Mouse (Mus musculus) liver, adult 2 months (tissue): Measurements from ENCODE around the gene Selenom. TPM values are rescaled to one million over a fixed set of nuclear protein-coding genes. Genes with fewer than 3 reads are reported as not detected.

Experiments used
- DNase-seq: peaks from one replicate; pipeline ENCODE4 v3.0.0-alpha.2; 2011; ENCODE audit warnings: low read depth, low spot score; ENCODE audit errors: extremely low read depth
- H3K27ac ChIP-seq: fragments of 200-500 bp; replicated peaks from 2 replicates; pipeline ENCODE4 v1.5.1; 2012; ENCODE audit warnings: low read depth, mild to moderate bottlenecking, control low read depth, inconsistent platforms, low read length; ENCODE audit not compliant: insufficient read depth
- H3K27me3 ChIP-seq: fragments of 200-500 bp; 2 replicates; pipeline ENCODE4 v1.6.1; 2012; ENCODE audit warnings: mild to moderate bottlenecking, moderate library complexity, low read length, inconsistent platforms; ENCODE audit not compliant: control insufficient read depth, insufficient read depth
- H3K36me3 ChIP-seq: fragments of 200-500 bp; 2 replicates; pipeline ENCODE4 v1.6.1; 2012; ENCODE audit warnings: low read length, inconsistent platforms; ENCODE audit not compliant: control insufficient read depth, insufficient read depth
- H3K4me1 ChIP-seq: fragments of 200-500 bp; 2 replicates; pipeline ENCODE4 v1.6.1; 2011; ENCODE audit warnings: low read length; ENCODE audit not compliant: control insufficient read depth, insufficient read depth
- H3K4me3 ChIP-seq: fragments of 200-500 bp; 2 replicates; pipeline ENCODE4 v1.5.1; 2011; ENCODE audit warnings: low read depth, mild to moderate bottlenecking, control low read depth, low read length, moderate library complexity; ENCODE audit not compliant: insufficient read depth
- H3K79me2 ChIP-seq: fragments of 200-500 bp; 2 replicates; pipeline ENCODE4 v1.6.1; 2012; ENCODE audit warnings: inconsistent platforms, mild to moderate bottlenecking, low read length, moderate library complexity; ENCODE audit not compliant: control insufficient read depth, insufficient read depth
- H3K9ac ChIP-seq: fragments of 200-500 bp; 2 replicates; pipeline ENCODE4 v1.6.1; 2012; ENCODE audit warnings: low read depth, mild to moderate bottlenecking, control low read depth, inconsistent platforms, low read length
- CTCF ChIP-seq: fragments of 200-500 bp; IDR thresholded peaks from 2 replicates; pipeline ENCODE4 v1.5.1; 2011; ENCODE audit warnings: low read depth, low read length, control low read depth
- POLR2A ChIP-seq: fragments of 200-500 bp; IDR thresholded peaks from 2 replicates; pipeline ENCODE4 v1.6.1; 2011; ENCODE audit warnings: low read length, control low read depth; ENCODE audit not compliant: insufficient read depth; ENCODE audit errors: extremely low read depth
- WGBS: fragments of 180-500 bp; shearing (Covaris S2); methylation state at CpG from one replicate; pipeline ENCODE4 v1.1.7; 2018; 5-methylcytosine and 5-hydroxymethylcytosine counted together
- polyA plus RNA-seq: library from polyadenylated mRNA; depleted of rRNA; stranded (reverse); fragments of >200 nt; gene quantifications from 2 replicates; pipeline ENCODE4 v1.2.3, GENCODE M21; 2012; rRNA removed
- total RNA-seq: library from RNA; depleted of rRNA; stranded (reverse); fragments of >200 nt; gene quantifications from 2 replicates; pipeline ENCODE4 v1.2.3, GENCODE M21; 2014; rRNA removed

The Selenom gene
- 2.4 and 2.6 TPM in 2 replicates for total RNA-seq
- 6.3 and 6.7 TPM in 2 replicates for polyA plus RNA-seq

DNA sequence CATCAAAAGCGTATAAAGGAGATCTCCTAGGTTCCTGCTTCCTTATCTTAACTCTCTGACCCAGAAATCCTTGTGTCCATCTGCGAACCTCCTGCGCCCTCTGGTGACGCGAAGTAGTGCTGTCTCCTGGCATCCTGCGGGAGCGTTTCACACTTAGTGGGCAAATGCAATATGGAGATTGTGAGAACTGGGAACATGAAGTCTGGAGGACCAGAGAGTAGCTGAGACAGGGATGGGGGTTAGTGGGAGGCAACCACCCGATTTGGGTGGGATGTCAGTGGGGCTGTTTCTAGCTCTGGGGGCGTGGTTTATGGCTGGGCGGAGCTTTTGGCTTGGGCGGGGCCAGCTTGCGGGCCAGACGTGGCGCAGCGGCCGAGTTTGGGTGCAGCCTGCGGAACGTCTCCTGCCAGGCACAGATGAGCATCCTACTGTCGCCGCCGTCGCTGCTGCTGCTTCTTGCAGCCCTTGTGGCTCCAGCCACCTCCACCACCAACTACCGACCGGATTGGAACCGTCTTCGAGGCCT lies at the start of gene Selenom:
Gene Selenom (plus strand): TSS at position 156 of the 526 bp plus-strand sequence.
- no peak within 1 kb of the TSS for H3K27ac ChIP-seq
- DNase-seq: peak; percentile 67

DNA sequence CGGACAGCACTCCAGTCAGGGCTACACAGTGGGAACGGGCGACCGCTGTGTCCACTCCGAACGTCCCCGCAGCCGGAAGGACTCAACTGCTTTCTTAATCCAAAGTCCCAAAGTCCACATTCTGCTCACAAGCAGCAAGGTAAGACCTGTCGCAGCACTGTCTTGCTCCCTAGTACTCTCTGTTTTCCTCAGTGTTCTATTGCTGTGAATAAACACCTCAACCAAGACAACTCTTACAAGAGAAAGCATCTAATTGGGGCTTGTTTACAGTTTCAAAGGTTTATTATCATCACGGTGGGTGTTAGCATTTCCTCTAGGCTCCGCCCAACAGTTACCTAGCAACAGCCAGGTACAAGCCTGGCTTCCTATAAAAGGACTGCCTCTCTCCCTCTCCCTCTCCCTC lies 43.0 kb upstream of the Selenom start:
- DNase-seq: no peak
- no peaks in the 10 kb centered on the region for H3K27me3 ChIP-seq
- no peak overlapping the region for H3K27ac ChIP-seq
- no peak for TF ChIP-seq CTCF
- TF ChIP-seq POLR2A: no peak
- 14% methylated on average over 11 of the region's 11 CpGs for WGBS
- no peaks in the 10 kb centered on the region for H3K79me2 ChIP-seq
- H3K4me3 ChIP-seq: no peak overlapping the region
- H3K9ac ChIP-seq: no peak overlapping the region
- H3K36me3 ChIP-seq: no peaks in the 10 kb centered on the region
- no peaks in the 10 kb centered on the region for H3K4me1 ChIP-seq

More for the DNA sequence above, at the start of gene Selenom:
- Histone ChIP-seq H3K4me3 (peak within 1 kb of the TSS; percentile 74), H3K27me3 (peaks cover 7% of the 10 kb centered on the region; the same call in 1 of the 2 replicates), H3K36me3 (no peaks in the 10 kb centered on the region), H3K4me1 (peaks cover 3% of the 10 kb centered on the region; the same call in 1 of the 2 replicates), H3K9ac (peak within 1 kb of the TSS; percentile 72), H3K79me2 (no peaks in the 10 kb centered on the region)
- TF ChIP-seq CTCF: peak; percentile 98
- 0 out of 2 replicates have a peak, but pooled peaks have one; percentile 49 for TF ChIP-seq POLR2A
- WGBS: under 1% methylated on average over 26 of the region's 26 CpGs

DNA sequence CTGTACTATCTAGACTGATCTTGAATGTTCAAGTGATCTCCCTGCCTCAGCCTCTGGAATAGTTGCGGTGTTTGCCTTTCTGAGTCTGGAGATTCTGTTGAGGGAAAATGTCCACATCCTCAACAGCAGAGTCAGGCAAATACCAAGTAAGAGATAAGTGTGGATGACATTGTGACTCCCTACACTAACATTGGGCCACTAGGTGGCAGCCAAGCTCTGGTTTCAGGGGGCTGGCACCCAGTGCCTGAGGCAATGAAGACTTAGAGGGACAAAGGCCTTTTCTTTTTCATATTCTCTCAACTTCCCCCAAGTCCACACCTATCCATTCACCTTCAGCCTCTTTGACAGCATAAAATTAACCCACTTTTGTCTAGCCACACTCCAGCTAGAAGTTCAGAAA lies 42.0 kb upstream of the Selenom start:
- Histone ChIP-seq H3K9ac (no peak overlapping the region), H3K4me1 (no peaks in the 10 kb centered on the region), H3K27ac (no peak overlapping the region), H3K4me3 (no peak overlapping the region), H3K36me3 (no peaks in the 10 kb centered on the region), H3K27me3 (no peaks in the 10 kb centered on the region), H3K79me2 (no peaks in the 10 kb centered on the region)
- TF ChIP-seq POLR2A: no peak
- peak; percentile 93 for TF ChIP-seq CTCF
- WGBS: 27% methylated on average over 1 of the region's 1 CpGs
- peak; percentile 56 for DNase-seq

DNA sequence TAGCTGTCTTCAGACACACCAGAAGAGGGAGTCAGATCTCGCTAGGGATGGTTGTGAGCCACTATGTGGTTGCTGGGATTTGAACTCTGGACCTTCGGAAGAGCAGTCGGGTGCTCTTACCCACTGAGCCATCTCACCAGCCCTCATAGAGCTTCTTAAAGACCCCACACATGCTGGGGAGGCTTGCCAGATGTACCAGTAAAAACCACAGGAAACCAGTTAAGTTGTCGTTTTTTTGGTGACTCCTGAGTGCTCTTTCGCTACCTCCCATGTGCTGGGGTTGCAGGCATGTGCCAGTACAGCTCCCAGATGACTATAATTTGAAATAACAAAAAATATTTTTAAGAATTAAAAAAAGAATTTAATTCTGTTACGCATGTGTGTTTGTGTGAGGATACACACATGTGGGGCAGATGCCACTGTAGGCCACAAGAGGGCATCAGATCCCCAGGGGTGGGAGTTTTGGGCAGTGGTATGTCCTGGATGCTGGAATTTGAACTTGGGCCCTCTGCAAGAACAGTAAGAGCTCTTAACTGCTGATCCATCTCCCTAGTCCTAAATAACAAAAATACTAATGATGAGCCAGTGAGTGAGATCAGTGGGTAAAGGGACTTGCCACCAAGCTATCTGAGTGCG lies 39.9 kb upstream of the Selenom start:
- DNase-seq: no peak
- Histone ChIP-seq H3K27me3 (no peaks in the 10 kb centered on the region), H3K9ac (no peak overlapping the region), H3K36me3 (no peaks in the 10 kb centered on the region), H3K79me2 (no peaks in the 10 kb centered on the region), H3K27ac (no peak overlapping the region), H3K4me3 (no peak overlapping the region), H3K4me1 (no peaks in the 10 kb centered on the region)
- TF ChIP-seq POLR2A: no peak
- peak; percentile 84 for TF ChIP-seq CTCF
- 90% methylated on average over 7 of the region's 7 CpGs for WGBS

DNA sequence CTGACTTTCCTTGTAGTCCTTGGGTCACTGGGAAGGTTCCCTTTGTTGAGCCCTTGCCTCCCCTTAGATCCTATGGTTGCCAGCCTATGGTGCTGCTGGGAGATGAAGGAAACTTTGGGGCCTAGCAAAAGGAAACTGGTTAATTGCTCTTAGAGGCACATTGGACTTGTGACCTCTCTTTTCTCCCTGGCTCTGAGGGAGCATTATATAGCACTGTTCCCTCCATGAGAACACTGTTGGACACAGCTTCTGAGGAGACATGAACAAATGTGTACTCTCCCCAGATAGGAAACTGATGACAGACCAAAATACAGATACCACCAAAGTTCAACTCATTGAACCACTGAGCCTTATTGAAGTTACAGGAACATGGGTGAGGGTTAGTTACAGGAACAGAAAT lies 39.0 kb upstream of the Selenom start:
- Histone ChIP-seq H3K36me3 (no peaks in the 10 kb centered on the region), H3K79me2 (no peaks in the 10 kb centered on the region), H3K4me1 (no peaks in the 10 kb centered on the region), H3K4me3 (no peak overlapping the region), H3K9ac (no peak overlapping the region), H3K27ac (no peak overlapping the region), H3K27me3 (no peaks in the 10 kb centered on the region)
- no peak for DNase-seq
- TF ChIP-seq CTCF: no peak
- TF ChIP-seq POLR2A: no peak

DNA sequence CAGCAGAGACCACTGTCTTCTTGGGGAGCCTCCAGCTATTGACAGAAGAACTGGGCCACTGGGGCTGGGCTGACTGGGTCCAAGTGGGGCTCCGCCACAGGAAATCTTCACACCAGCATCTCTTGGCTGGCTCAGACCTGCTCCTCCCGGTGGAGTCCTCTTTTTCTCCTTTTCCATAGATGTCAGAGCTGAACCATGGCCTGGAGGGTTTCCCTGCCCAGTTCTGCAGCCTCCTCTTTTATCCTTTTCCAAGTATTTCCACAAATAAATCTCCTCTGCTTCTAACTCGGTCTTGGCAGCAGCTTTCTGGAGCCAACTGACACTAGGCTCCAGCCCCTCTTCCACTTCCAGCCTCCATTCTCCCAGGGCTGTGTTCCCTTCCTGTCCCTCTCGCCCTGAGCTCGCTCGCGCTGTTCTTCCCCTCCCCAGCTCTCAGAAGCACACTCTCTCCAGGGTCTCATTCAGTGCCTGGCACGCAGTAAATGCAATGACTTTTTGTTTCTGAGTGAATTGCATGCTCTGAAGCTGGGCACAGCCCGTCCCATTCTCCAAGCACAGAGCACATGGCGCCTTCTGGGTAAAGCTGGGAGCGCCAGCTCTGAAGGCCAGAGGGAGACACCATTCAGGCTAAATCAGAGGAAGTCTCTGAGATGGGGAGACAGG lies 30.4 kb upstream of the Selenom start:
- Histone ChIP-seq H3K4me1 (no peaks in the 10 kb centered on the region), H3K36me3 (no peaks in the 10 kb centered on the region), H3K4me3 (no peak overlapping the region), H3K27ac (no peak overlapping the region), H3K9ac (no peak overlapping the region), H3K27me3 (no peaks in the 10 kb centered on the region), H3K79me2 (no peaks in the 10 kb centered on the region)
- no peak for TF ChIP-seq CTCF
- TF ChIP-seq POLR2A: no peak
- WGBS: 71% methylated on average over 11 of the region's 11 CpGs
- no peak for DNase-seq
